In the genomic region with DNA sequence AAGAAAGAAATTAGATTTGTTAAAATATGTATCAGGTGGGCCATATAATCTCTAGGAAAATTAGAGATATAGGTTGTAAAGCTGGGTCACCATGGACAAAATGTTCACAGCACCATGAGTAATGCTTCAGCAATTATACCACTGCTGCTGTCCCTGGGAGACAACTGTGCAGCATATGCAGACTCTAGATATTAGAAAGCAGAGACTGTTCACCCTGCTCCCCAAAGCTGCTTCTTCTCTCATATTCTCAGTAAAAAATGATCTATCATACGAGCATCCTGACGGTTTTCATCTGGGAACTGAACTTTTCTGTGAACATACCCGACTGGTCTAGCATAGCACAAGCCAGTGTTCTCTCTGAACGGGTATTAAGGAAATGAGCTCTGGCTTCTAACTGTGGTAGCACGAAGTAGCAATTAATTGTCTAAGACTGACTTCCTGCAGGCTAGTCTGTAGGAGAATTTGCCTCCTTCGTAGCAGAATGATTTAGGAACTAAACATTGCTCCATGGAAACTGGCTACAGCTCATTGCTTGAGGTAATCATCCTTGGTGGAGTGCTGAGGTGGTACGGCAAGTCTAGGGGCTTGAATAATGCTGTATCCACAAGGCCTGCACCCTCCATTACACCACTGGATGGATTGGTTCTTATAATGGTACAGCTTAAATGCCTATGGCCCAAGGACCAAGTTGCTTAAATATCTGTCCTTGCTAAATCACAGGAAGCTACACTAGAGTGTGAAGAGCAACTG, we compare ENCODE assay signal across 24 mouse cellular contexts.
DNase-seq lines count a peak whose midpoint lies in the region; ATAC-seq and TF ChIP-seq lines count a peak whose summit lies in the region.
"Had no signal": no experiment of that assay in that cellular context is flagged by ENCODE, and none has a peak within 500 bp of the region (broad histone marks: within the 10 kb centered on the region; RNA-seq: fewer than 3 reads in every experiment).

No protein-coding gene starts in this region.

- no peak overlapping the region for H3K27ac ChIP-seq in hindbrain, embryonic 12.5 days
- H3K27ac ChIP-seq in hindbrain, embryonic 10.5 days: no peak overlapping the region
- H3K27ac ChIP-seq in kidney, postnatal 0 days: no peak overlapping the region
- no peak overlapping the region for H3K27ac ChIP-seq in hindbrain, postnatal 0 days
- H3K27ac ChIP-seq: embryonic facial prominence, embryonic 13.5 days; heart, embryonic 13.5 days; intestine, embryonic 15.5 days; limb, embryonic 12.5 days; liver, embryonic 15.5 days had no signal

- WGBS in hindbrain, embryonic 12.5 days: 69% methylated on average over 7 of the region's 7 CpGs
- 77% methylated on average over 7 of the region's 7 CpGs for WGBS in hindbrain, embryonic 10.5 days
- WGBS in kidney, postnatal 0 days: 44% methylated on average over 7 of the region's 7 CpGs
- 44% methylated on average over 7 of the region's 7 CpGs for WGBS in hindbrain, postnatal 0 days

- no peak overlapping the region for H3K4me2 ChIP-seq in hindbrain, embryonic 12.5 days (replicated peaks)
- no peak overlapping the region for H3K4me2 ChIP-seq in kidney, postnatal 0 days (ENCODE audit: low read length)
- H3K4me2 ChIP-seq in hindbrain, postnatal 0 days (ENCODE audit: low read depth, low read length): no peak overlapping the region
- H3K4me2 ChIP-seq: embryonic facial prominence, embryonic 13.5 days; heart, embryonic 13.5 days; intestine, embryonic 15.5 days; limb, embryonic 12.5 days; liver, embryonic 15.5 days; lung, embryonic 14.5 days had no signal

- no peaks in the 10 kb centered on the region for H3K4me1 ChIP-seq in hindbrain, embryonic 12.5 days
- H3K4me1 ChIP-seq in hindbrain, embryonic 10.5 days (replicated peaks): no peaks in the 10 kb centered on the region
- no peaks in the 10 kb centered on the region for H3K4me1 ChIP-seq in kidney, postnatal 0 days (replicated peaks; ENCODE audit: insufficient read depth, low read length)
- no peaks in the 10 kb centered on the region for H3K4me1 ChIP-seq in hindbrain, postnatal 0 days (ENCODE audit: insufficient read depth, low read length)
- H3K4me1 ChIP-seq: embryonic facial prominence, embryonic 13.5 days; heart, embryonic 13.5 days; intestine, embryonic 15.5 days; limb, embryonic 12.5 days; liver, embryonic 15.5 days had no signal

- H3K9me3 ChIP-seq in hindbrain, embryonic 12.5 days (replicated peaks): no peaks in the 10 kb centered on the region
- no peaks in the 10 kb centered on the region for H3K9me3 ChIP-seq in hindbrain, embryonic 10.5 days
- H3K9me3 ChIP-seq in kidney, postnatal 0 days (replicated peaks; ENCODE audit: low read length): no peaks in the 10 kb centered on the region
- H3K9me3 ChIP-seq in hindbrain, postnatal 0 days (ENCODE audit: low read length): no peaks in the 10 kb centered on the region
- H3K9me3 ChIP-seq: embryonic facial prominence, embryonic 13.5 days; heart, embryonic 13.5 days; intestine, embryonic 15.5 days; limb, embryonic 12.5 days; liver, embryonic 15.5 days had no signal

- no peak for TF ChIP-seq CTCF in kidney, postnatal 0 days (IDR thresholded peaks at IDR 0.05; ENCODE audit: low read depth)
- no peak for TF ChIP-seq CTCF in hindbrain, postnatal 0 days (IDR thresholded peaks at IDR 0.05; ENCODE audit: low read depth)

- H3K27me3 ChIP-seq in hindbrain, embryonic 12.5 days: no peaks in the 10 kb centered on the region
- H3K27me3 ChIP-seq in hindbrain, embryonic 10.5 days (ENCODE audit: insufficient read depth, poor library complexity, severe bottlenecking): no peaks in the 10 kb centered on the region
- H3K27me3 ChIP-seq in kidney, postnatal 0 days (ENCODE audit: insufficient read depth, low read length): no peaks in the 10 kb centered on the region
- no peaks in the 10 kb centered on the region for H3K27me3 ChIP-seq in hindbrain, postnatal 0 days (ENCODE audit: insufficient read depth, low read length)
- H3K27me3 ChIP-seq: CH12.LX; embryonic facial prominence, embryonic 13.5 days; heart, embryonic 13.5 days; intestine, embryonic 15.5 days; limb, embryonic 12.5 days; liver, embryonic 15.5 days had no signal

- no peak overlapping the region for H3K9ac ChIP-seq in hindbrain, embryonic 12.5 days
- H3K9ac ChIP-seq in kidney, postnatal 0 days (ENCODE audit: low read depth, low read length): no peak overlapping the region
- H3K9ac ChIP-seq in hindbrain, postnatal 0 days (replicated peaks; ENCODE audit: low read length): no peak overlapping the region
- H3K9ac ChIP-seq: embryonic facial prominence, embryonic 13.5 days; heart, embryonic 13.5 days; intestine, embryonic 15.5 days; limb, embryonic 12.5 days; liver, embryonic 15.5 days; lung, embryonic 14.5 days had no signal

- H3K4me3 ChIP-seq in hindbrain, embryonic 12.5 days: no peak overlapping the region
- H3K4me3 ChIP-seq in hindbrain, embryonic 10.5 days: no peak overlapping the region
- no peak overlapping the region for H3K4me3 ChIP-seq in kidney, postnatal 0 days (replicated peaks; ENCODE audit: low read depth, low read length)
- H3K4me3 ChIP-seq in hindbrain, postnatal 0 days (ENCODE audit: low read length): no peak overlapping the region
- H3K4me3 ChIP-seq: embryonic facial prominence, embryonic 13.5 days; heart, embryonic 13.5 days; intestine, embryonic 15.5 days; limb, embryonic 12.5 days; liver, embryonic 15.5 days had no signal

- peak; percentile 75; the same call in 1 of the 2 replicates for ATAC-seq in hindbrain, embryonic 12.5 days (ENCODE audit: low FRiP score)
- ATAC-seq in kidney, postnatal 0 days (replicated peaks; ENCODE audit: low FRiP score, low read depth): no peak
- ATAC-seq in hindbrain, postnatal 0 days: 0 out of 2 replicates have a peak, but pooled peaks have one; percentile 27
- ATAC-seq: activated CD4-positive, CD25-positive, alpha-beta regulatory T cell, adult 4 months; forebrain, embryonic 16.5 days; intestine, embryonic 15.5 days; midbrain, embryonic 16.5 days had no signal

- DNase-seq in hindbrain, embryonic 10.5 days (ENCODE audit: low spot score): no peak
- DNase-seq in kidney, postnatal 0 days (ENCODE audit: low spot score): peak; percentile 3
- DNase-seq in kidney, postnatal 25 days: no peak
- peak; percentile 20 for DNase-seq in hindbrain, postnatal 0 days (ENCODE audit: low spot score)
- DNase-seq in retina, embryonic 14.5 days (ENCODE audit: low spot score): peak; percentile 51
- no peak for DNase-seq in ovary, adult 18-20 months (ENCODE audit: low spot score)
- DNase-seq in adrenal gland, adult 8-10 months: no peak
- DNase-seq: adrenal gland, adult 2 months; cerebellum, adult 11 months; cerebellum, adult 9-11 months; heart, postnatal 10 days; kidney, adult 9 months; lung, embryonic 14.5 days; lung, postnatal 14 days had no signal

- no peaks in the 10 kb centered on the region for H3K36me3 ChIP-seq in hindbrain, embryonic 12.5 days
- no peaks in the 10 kb centered on the region for H3K36me3 ChIP-seq in hindbrain, embryonic 10.5 days
- H3K36me3 ChIP-seq in kidney, postnatal 0 days (ENCODE audit: insufficient read depth, low read length): no peaks in the 10 kb centered on the region
- no peaks in the 10 kb centered on the region for H3K36me3 ChIP-seq in hindbrain, postnatal 0 days (ENCODE audit: insufficient read depth, low read length)
- H3K36me3 ChIP-seq: embryonic facial prominence, embryonic 13.5 days; heart, embryonic 13.5 days; intestine, embryonic 15.5 days; limb, embryonic 12.5 days; liver, embryonic 15.5 days had no signal

Comparison
In these comparisons a context has a peak if more than half of its experiments do, and no peak if none do; other contexts are left out.
1. DNase-seq: peak in kidney, postnatal 0 days (single experiment), hindbrain, postnatal 0 days (single experiment) and retina, embryonic 14.5 days (single experiment); none in hindbrain, embryonic 10.5 days (single experiment), kidney, postnatal 25 days (0 of 2), ovary, adult 18-20 months (single experiment) and adrenal gland, adult 8-10 months (single experiment).